Mouse (Mus musculus) myocyte (in vitro differentiated cells): ENCODE data around the gene Prss8.

ENCODE experiments used
- POLR2A ChIP-seq: IDR thresholded peaks from one replicate; pipeline ENCODE4 v1.6.1; 2011; ENCODE audit warnings: low read depth, mild to moderate bottlenecking, control low read depth, moderate library complexity; ENCODE audit not compliant: insufficient read length
- POLR2AphosphoS2 ChIP-seq: IDR thresholded peaks from one replicate; pipeline ENCODE4 v1.6.1; 2011; ENCODE audit warnings: low read depth, control low read depth; ENCODE audit not compliant: insufficient read length
- SRF ChIP-seq: IDR thresholded peaks from one replicate; pipeline ENCODE4 v1.6.1; 2011; ENCODE audit warnings: low read depth; ENCODE audit not compliant: control insufficient read depth, insufficient read length

DNA sequence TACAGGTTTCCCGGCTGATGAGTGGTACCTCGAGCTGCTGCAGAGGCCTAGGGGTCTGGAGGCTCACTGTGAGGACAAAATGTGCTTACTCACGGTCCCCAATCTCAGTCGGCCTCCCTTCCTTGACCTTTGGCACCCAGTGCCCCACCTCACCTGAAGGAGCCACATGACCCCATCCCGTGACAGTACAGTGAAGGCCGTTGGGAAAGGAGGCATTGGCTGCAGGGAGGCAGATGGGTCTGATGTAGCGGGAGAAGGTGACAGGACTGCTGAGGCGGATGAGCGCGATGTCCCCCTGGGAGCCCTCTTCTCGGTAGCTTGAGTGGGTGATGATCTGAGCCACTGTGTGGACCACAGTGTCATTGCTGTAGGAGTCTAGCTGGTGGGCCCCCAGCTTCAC lies 3.1 kb downstream of the Prss8 start:
- TF ChIP-seq SRF (no peak), POLR2A (no peak), POLR2AphosphoS2 (no peak)
